Mouse (Mus musculus) layer of hippocampus, postnatal 36 days (tissue): ENCODE results near the gene Slc12a5. TPM values are rescaled to one million over a fixed set of nuclear protein-coding genes. Genes with fewer than 3 reads are reported as not detected.
A peak's percentile ranks its signal among the peaks of the same experiment; 100 is the strongest.

Source experiments
- DNase-seq, 2 experiments: peaks; one replicate each; pipeline ENCODE4 v3.0.0; 2022
- total RNA-seq, 2 experiments: library from RNA; stranded (reverse); gene quantifications; 2 replicates each; pipeline ENCODE4 v1.2.3; 2021

Gene Slc12a5
- total RNA-seq, 2 experiments from 2014 or later: 398 to 404 TPM

DNA sequence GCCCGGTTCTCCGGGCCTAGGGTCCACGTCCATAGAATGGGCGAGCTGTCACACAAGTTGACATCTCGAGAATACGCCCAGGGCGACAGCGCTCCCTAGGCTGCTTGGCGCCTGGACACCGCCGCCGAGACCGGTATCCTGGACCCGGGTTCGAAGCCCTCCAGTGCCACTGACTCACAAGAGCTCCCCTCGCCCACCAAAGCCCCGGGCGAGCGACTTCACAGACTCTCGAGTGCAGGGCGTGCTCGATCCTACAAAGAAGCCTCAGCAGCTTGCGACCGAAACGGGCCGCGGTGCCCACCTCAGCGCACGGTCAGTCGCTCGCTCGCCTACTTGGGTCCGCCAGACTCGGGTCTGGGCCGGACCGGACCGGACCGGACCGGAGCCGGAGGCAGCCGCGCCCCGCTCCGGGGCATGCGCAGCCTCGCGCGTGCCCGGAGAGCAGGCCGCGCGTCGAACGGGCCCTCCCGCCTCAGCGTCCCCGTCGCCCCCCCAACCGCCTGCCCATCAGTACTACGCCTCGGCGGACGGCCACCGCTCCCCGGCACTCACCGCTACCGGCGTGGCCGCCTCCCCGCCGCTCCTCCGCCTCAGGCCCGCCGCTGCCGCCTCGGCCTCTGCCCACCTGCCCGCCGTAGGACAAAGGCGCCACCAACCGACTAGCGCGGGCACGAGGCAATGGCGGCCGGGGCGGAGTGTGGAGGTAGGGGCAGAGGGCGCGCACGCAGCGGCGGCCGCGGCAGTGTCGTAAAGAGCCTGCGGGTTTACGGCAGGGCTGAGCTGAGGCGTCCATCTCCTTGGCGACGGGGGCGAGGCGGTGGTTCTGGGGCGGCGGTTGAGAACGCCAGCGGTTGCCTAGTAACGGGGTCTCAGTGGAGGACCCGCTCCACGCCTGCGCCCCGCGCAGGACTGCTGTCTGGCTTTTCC lies 73.8 kb downstream of the Slc12a5 start, which contains the start of gene Ncoa5:
Gene Ncoa5 (minus strand): TSS at position 737 of the 927 bp plus-strand sequence.
- DNase-seq: peak; percentile 98 to 99

GRCm38 (mm10) chr2:165035058-165035431 lies 74.4 kb downstream of the Slc12a5 start:
- DNase-seq: no peak

DNA sequence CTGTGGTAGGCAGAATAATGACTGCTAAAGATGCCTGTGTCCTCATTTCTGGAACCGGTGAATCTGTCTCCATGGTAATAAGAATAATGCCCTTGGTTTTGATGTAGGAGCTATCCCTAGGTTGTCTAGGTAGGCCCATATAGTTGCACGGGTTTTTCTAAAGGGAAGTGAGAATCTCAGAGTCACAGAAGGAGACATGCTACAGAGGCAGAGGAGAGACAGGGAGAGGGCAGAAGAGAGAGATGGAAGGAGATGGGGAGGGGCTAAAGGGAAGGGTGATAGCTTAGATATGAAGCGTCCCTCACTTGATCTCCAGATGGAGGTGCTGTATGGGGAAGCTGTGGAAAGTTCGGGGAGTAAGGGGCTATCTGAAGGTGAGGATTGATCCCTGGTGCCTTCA lies 76.8 kb downstream of the Slc12a5 start:
- DNase-seq: no peak

- no peak for DNase-seq
These were observed 81.5 kb downstream of the Slc12a5 start for GRCm38 (mm10) chr2:165042126-165042525.

DNA sequence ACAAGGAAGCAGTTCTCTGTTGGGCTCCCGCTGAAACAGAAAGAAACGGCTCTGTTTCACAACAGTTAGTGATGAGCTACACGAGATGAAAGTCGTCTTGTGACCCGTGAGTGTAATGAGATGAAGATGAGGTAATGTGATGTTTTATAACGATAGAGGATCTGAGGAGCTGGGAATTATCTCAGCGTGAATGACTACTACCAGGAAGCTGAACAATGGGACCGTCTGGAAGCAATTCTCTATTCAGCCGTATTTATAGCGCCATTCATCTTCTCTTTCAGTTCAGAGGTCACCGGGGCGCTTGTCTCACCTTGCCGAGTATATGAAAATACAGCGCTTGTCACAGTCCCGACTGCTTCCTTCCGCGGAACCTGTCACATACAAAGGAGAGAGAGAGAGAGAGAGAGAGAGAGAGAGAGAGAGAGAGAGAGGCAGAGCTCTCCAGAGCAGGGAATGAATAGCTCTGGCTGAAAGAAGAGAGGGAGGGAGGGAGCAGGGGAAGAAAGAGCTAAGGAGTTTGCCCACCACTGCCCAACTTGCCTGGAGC lies 82.6 kb downstream of the Slc12a5 start:
- DNase-seq: no peak

GRCm38 (mm10) chr2:165043729-165044128 lies 83.1 kb downstream of the Slc12a5 start:
- DNase-seq: no peak

DNA sequence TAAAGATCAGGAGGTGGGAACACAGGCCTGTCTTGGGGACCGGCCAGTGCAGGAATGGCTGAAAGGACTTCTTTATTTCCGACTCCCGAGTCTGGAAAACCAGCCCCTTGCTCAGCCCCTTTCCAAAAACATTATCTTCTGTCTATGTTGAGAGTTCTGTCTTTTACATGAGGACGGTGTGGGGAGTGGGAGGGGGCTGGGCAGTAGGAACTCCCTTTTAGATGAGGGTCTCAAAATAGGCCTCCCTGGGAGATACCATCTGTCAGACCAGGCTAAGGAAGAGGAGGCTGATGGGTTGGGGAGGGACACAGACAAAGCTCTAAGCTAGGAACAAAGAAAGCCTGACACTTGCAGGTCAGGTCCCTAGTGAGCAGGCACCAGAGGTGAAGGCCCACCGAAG lies 88.4 kb downstream of the Slc12a5 start:
- DNase-seq: no peak

Other genes starting within 250 kb of the Slc12a5 start
- gene Spint5, start 245.5 kb upstream of the Slc12a5 start, total RNA-seq: not detected
- gene Wfdc3, start 214.9 kb upstream of the Slc12a5 start, total RNA-seq: 1 to 10 TPM; 1.5 to 2.2 TPM
- gene Dnttip1, start 214.8 kb upstream of the Slc12a5 start, total RNA-seq: 10 to 100 TPM; 34.0 to 37.7 TPM
- 1 to 10 TPM; 1.2 to 1.5 TPM for gene Ube2c, start 190.9 kb upstream of the Slc12a5 start, total RNA-seq
- gene Tnnc2, start 180.8 kb upstream of the Slc12a5 start, total RNA-seq: not detected
- gene Snx21, start 175.0 kb upstream of the Slc12a5 start, total RNA-seq: 10 to 100 TPM; 36.7 to 44.0 TPM
- 10 to 100 TPM; 27.8 to 28.2 TPM for gene Acot8, start 155.9 kb upstream of the Slc12a5 start, total RNA-seq
- gene Zswim3, start 155.7 kb upstream of the Slc12a5 start, total RNA-seq: 1 to 10 TPM; 8.2 to 8.6 TPM
- 10 to 100 TPM; 21.6 to 23.0 TPM for gene Zswim1, start 138.1 kb upstream of the Slc12a5 start, total RNA-seq
- not detected for gene Spata25, start 132.3 kb upstream of the Slc12a5 start, total RNA-seq
- gene Ctsa, start 127.9 kb upstream of the Slc12a5 start, total RNA-seq: 10 to 100 TPM; 92.9 to 93.4 TPM
- gene Neurl2, start 127.3 kb upstream of the Slc12a5 start, total RNA-seq: 1 to 10 TPM; 1.8 to 2.7 TPM
- 10 to 100 TPM; 66.9 to 70.7 TPM for gene Pltp, start 103.1 kb upstream of the Slc12a5 start, total RNA-seq
- gene Pcif1, start 81.5 kb upstream of the Slc12a5 start, total RNA-seq: 10 to 100 TPM; 41.2 to 44.1 TPM
- gene Zfp335, start 49.0 kb upstream of the Slc12a5 start, total RNA-seq: 10 to 100 TPM; 23.8 to 29.7 TPM
- 1 to 10 TPM; 2.0 to 2.9 TPM for gene Mmp9, start 20.0 kb upstream of the Slc12a5 start, total RNA-seq
- gene Ncoa5, start 74.1 kb downstream of the Slc12a5 start, total RNA-seq: 10 to 100 TPM; 56.8 to 66.3 TPM
- gene Cd40, start 94.8 kb downstream of the Slc12a5 start, total RNA-seq: 1 to 10 TPM in 1 of 2 experiments, under 1 TPM in 1; 0.77 to 1.3 TPM
- gene 1700025C18Rik, start 129.9 kb downstream of the Slc12a5 start, total RNA-seq: not detected